Mouse (Mus musculus) myocyte (in vitro differentiated cells): ENCODE data around the gene Tfap2b.

Experiments
- CEBPB ChIP-seq: IDR thresholded peaks from 2 replicates; pipeline ENCODE4 v1.6.1; 2011; ENCODE audit warnings: mild to moderate bottlenecking, moderate library complexity; ENCODE audit not compliant: poor library complexity, insufficient read depth, severe bottlenecking
- E2F4 ChIP-seq: IDR thresholded peaks from one replicate; pipeline ENCODE4 v1.6.1; 2011; ENCODE audit warnings: mild to moderate bottlenecking, control low read depth, moderate library complexity; ENCODE audit not compliant: insufficient read depth
- MAX ChIP-seq: IDR thresholded peaks from one replicate; pipeline ENCODE4 v1.6.1; 2011; ENCODE audit warnings: low read depth, mild to moderate bottlenecking, control low read depth
- MYOD1 ChIP-seq, 3 experiments: IDR thresholded peaks; one replicate each; pipeline ENCODE4 v1.6.1; 2011; ENCODE audit warnings: control low read depth in 2 of 3, low read depth in 2 of 3, mild to moderate bottlenecking in 2 of 3, moderate library complexity in 1 of 3; ENCODE audit not compliant: insufficient read length in 2 of 3, control insufficient read depth in 1 of 3
- POLR2A ChIP-seq: IDR thresholded peaks from one replicate; pipeline ENCODE4 v1.6.1; 2011; ENCODE audit warnings: low read depth, mild to moderate bottlenecking, control low read depth, moderate library complexity; ENCODE audit not compliant: insufficient read length
- POLR2AphosphoS2 ChIP-seq: IDR thresholded peaks from one replicate; pipeline ENCODE4 v1.6.1; 2011; ENCODE audit warnings: low read depth, control low read depth; ENCODE audit not compliant: insufficient read length
- REST ChIP-seq: IDR thresholded peaks from one replicate; pipeline ENCODE4 v1.6.1; 2011; ENCODE audit warnings: mild to moderate bottlenecking, control low read depth, moderate library complexity; ENCODE audit not compliant: insufficient read depth, insufficient read length
- TCF12 ChIP-seq: IDR thresholded peaks from one replicate; pipeline ENCODE4 v1.6.1; 2011; ENCODE audit warnings: mild to moderate bottlenecking, control low read depth; ENCODE audit not compliant: poor library complexity, insufficient read depth, severe bottlenecking
- USF1 ChIP-seq: IDR thresholded peaks from one replicate; pipeline ENCODE4 v1.6.1; 2011; ENCODE audit warnings: low read depth, mild to moderate bottlenecking, control low read depth, moderate library complexity

GRCm38 (mm10) chr1:19213171-19213570, 4.5 kb downstream of the Tfap2b start:
- TF ChIP-seq USF1 (no peak), MYOD1 (IDR thresholded peaks at IDR 0.05; ENCODE audit: control insufficient read depth in 1 of 3, insufficient read length in 2 of 3, low read depth in 2 of 3) (no peak), POLR2A (no peak), TCF12 (no peak), POLR2AphosphoS2 (no peak), MAX (no peak), E2F4 (no peak), REST (no peak), CEBPB (no peak)
